Mouse (Mus musculus) heart, embryonic 12.5 days (tissue): ENCODE results near the gene Csrp1. TPM values are rescaled to one million over a fixed set of nuclear protein-coding genes. Genes with fewer than 3 reads are reported as not detected.

ENCODE experiments used
- ATAC-seq: fragments of 200-750 bp; cut with Nextera tagmentation; 2 replicates; pipeline ENCODE4 v1.8.0; 2017; ENCODE audit warnings: moderate TSS enrichment, moderate library complexity; ENCODE audit not compliant: insufficient number of reproducible peaks, low FRiP score
- H3K27ac ChIP-seq: fragments of 300-500 bp; sonication (generic); 2 replicates; pipeline ENCODE4 v1.5.1; 2016; ENCODE audit warnings: mild to moderate bottlenecking, moderate library complexity; ENCODE audit not compliant: poor library complexity, severe bottlenecking
- H3K27me3 ChIP-seq: fragments of 300-500 bp; sonication (generic); replicated peaks from 2 replicates; pipeline ENCODE4 v1.6.1; 2016; ENCODE audit warnings: mild to moderate bottlenecking, moderate library complexity
- H3K36me3 ChIP-seq: fragments of 300-500 bp; sonication (generic); 2 replicates; pipeline ENCODE4 v1.6.1; 2016; ENCODE audit warnings: mild to moderate bottlenecking, moderate library complexity
- H3K4me1 ChIP-seq: fragments of 300-500 bp; sonication (generic); replicated peaks from 2 replicates; pipeline ENCODE4 v1.6.1; 2016; ENCODE audit warnings: mild to moderate bottlenecking
- H3K4me2 ChIP-seq: fragments of 300-500 bp; sonication (generic); 2 replicates; pipeline ENCODE4 v1.6.1; 2016; ENCODE audit warnings: mild to moderate bottlenecking, moderate library complexity
- H3K4me3 ChIP-seq: fragments of 300-500 bp; sonication (generic); 2 replicates; pipeline ENCODE4 v1.5.1; 2016; ENCODE audit warnings: mild to moderate bottlenecking
- H3K9ac ChIP-seq: fragments of 300-500 bp; sonication (generic); 2 replicates; pipeline ENCODE4 v1.6.1; 2016; ENCODE audit warnings: mild to moderate bottlenecking, moderate library complexity
- H3K9me3 ChIP-seq: fragments of 300-500 bp; sonication (generic); replicated peaks from 2 replicates; pipeline ENCODE4 v1.6.1; 2016; ENCODE audit warnings: mild to moderate bottlenecking, moderate library complexity
- WGBS: fragments of 180-500 bp; shearing (Covaris S2); methylation state at CpG from one replicate; pipeline ENCODE4 v1.1.7; 2016; 5-methylcytosine and 5-hydroxymethylcytosine counted together
- polyA plus RNA-seq: library from polyadenylated mRNA; unstranded; fragments of >200 nt; fragmentation: Nextera tagmentation; extraction: Ambion mirVana; gene quantifications from 2 replicates; pipeline ENCODE4 v1.2.1, GENCODE M21; 2016

Gene Csrp1
- polyA plus RNA-seq, 1 experiment from 2014 or later = 270 TPM

- Histone ChIP-seq H3K4me1 (peaks cover 35% of the 10 kb centered on the region), H3K4me3 (no peak overlapping the region), H3K27ac (no peak overlapping the region), H3K9ac (no peak overlapping the region), H3K9me3 (no peaks in the 10 kb centered on the region), H3K27me3 (no peaks in the 10 kb centered on the region), H3K4me2 (no peak overlapping the region), H3K36me3 (peaks cover 7% of the 10 kb centered on the region)
- 72% methylated on average over 4 of the region's 4 CpGs for WGBS
- ATAC-seq = no peak
These were observed 39.1 kb upstream of the Csrp1 start for GRCm38 (mm10) chr1:135680716-135681115.

- peaks cover 35% of the 10 kb centered on the region for H3K4me1 ChIP-seq
- no peak for ATAC-seq
- no peaks in the 10 kb centered on the region for H3K27me3 ChIP-seq
- no peak overlapping the region for H3K27ac ChIP-seq
- H3K4me3 ChIP-seq = no peak overlapping the region
- WGBS = 83% methylated on average over 8 of the region's 8 CpGs
- peaks cover 7% of the 10 kb centered on the region for H3K36me3 ChIP-seq
- H3K9ac ChIP-seq = no peak overlapping the region
- H3K4me2 ChIP-seq = no peak overlapping the region
- H3K9me3 ChIP-seq = no peaks in the 10 kb centered on the region
These were observed 38.7 kb upstream of the Csrp1 start for GRCm38 (mm10) chr1:135681122-135681521.

GRCm38 (mm10) chr1:135684895-135685294 lies 35.0 kb upstream of the Csrp1 start:
- H3K4me3 ChIP-seq = no peak overlapping the region
- no peak for ATAC-seq

GRCm38 (mm10) chr1:135685316-135685715 lies 34.5 kb upstream of the Csrp1 start:
- no peaks in the 10 kb centered on the region for H3K9me3 ChIP-seq
- peaks cover 7% of the 10 kb centered on the region for H3K36me3 ChIP-seq
- H3K4me2 ChIP-seq = peak overlapping the region; percentile 93
- ATAC-seq = no peak
- H3K4me3 ChIP-seq = peak overlapping the region; percentile 97; the same call in 1 of the 2 replicates
- 44% methylated on average over 6 of the region's 6 CpGs for WGBS
- H3K4me1 ChIP-seq = peaks cover 43% of the 10 kb centered on the region
- H3K27me3 ChIP-seq = no peaks in the 10 kb centered on the region
- 0 out of 2 replicates have a peak overlapping the region, but pooled peaks have one; percentile 5 for H3K27ac ChIP-seq
- peak overlapping the region; percentile 7; the same call in 1 of the 2 replicates for H3K9ac ChIP-seq

More at GRCm38 (mm10) chr1:135684895-135685294, 35.0 kb upstream of the Csrp1 start:
- no peaks in the 10 kb centered on the region for H3K9me3 ChIP-seq
- peaks cover 7% of the 10 kb centered on the region for H3K36me3 ChIP-seq
- H3K27me3 ChIP-seq = no peaks in the 10 kb centered on the region
- H3K9ac ChIP-seq = 0 out of 2 replicates have a peak overlapping the region, but pooled peaks have one; percentile 7
- peak overlapping the region; percentile 93 for H3K4me2 ChIP-seq
- WGBS = 49% methylated on average over 4 of the region's 4 CpGs
- H3K4me1 ChIP-seq = peaks cover 39% of the 10 kb centered on the region
- 0 out of 2 replicates have a peak overlapping the region, but pooled peaks have one; percentile 5 for H3K27ac ChIP-seq

- Histone ChIP-seq H3K4me2 (peak overlapping the region; percentile 93), H3K9me3 (no peaks in the 10 kb centered on the region), H3K9ac (peak overlapping the region; percentile 97), H3K4me3 (peak overlapping the region; percentile 97), H3K4me1 (peaks cover 59% of the 10 kb centered on the region), H3K27ac (peak overlapping the region; percentile 96), H3K36me3 (peaks cover 7% of the 10 kb centered on the region), H3K27me3 (no peaks in the 10 kb centered on the region)
- under 1% methylated on average over 19 of the region's 19 CpGs for WGBS
- ATAC-seq = peak; percentile 47
These were observed 32.9 kb upstream of the Csrp1 start for GRCm38 (mm10) chr1:135686792-135687510.

- Histone ChIP-seq H3K36me3 (peaks cover 7% of the 10 kb centered on the region), H3K27me3 (no peaks in the 10 kb centered on the region), H3K4me2 (peak overlapping the region; percentile 93), H3K4me1 (peaks cover 60% of the 10 kb centered on the region), H3K9me3 (no peaks in the 10 kb centered on the region), H3K9ac (peak overlapping the region; percentile 97), H3K27ac (peak overlapping the region; percentile 96), H3K4me3 (peak overlapping the region; percentile 97)
- under 1% methylated on average over 78 of the region's 81 CpGs for WGBS
- ATAC-seq = peak; percentile 87
These were observed 31.9 kb upstream of the Csrp1 start for GRCm38 (mm10) chr1:135687771-135688492.

GRCm38 (mm10) chr1:135688686-135689085 lies 31.2 kb upstream of the Csrp1 start:
- no peaks in the 10 kb centered on the region for H3K27me3 ChIP-seq
- 12% methylated on average over 6 of the region's 6 CpGs for WGBS
- peak overlapping the region; percentile 97 for H3K4me3 ChIP-seq
- peaks cover 2% of the 10 kb centered on the region for H3K36me3 ChIP-seq
- no peaks in the 10 kb centered on the region for H3K9me3 ChIP-seq
- H3K27ac ChIP-seq = peak overlapping the region; percentile 96
- peak overlapping the region; percentile 93 for H3K4me2 ChIP-seq
- H3K4me1 ChIP-seq = peaks cover 60% of the 10 kb centered on the region
- H3K9ac ChIP-seq = peak overlapping the region; percentile 97
- no peak for ATAC-seq

GRCm38 (mm10) chr1:135690784-135691416 lies 29.0 kb upstream of the Csrp1 start:
- H3K27me3 ChIP-seq = no peaks in the 10 kb centered on the region
- no peaks in the 10 kb centered on the region for H3K9me3 ChIP-seq
- no peak overlapping the region for H3K4me3 ChIP-seq
- no peak for ATAC-seq
- peak overlapping the region; percentile 64 for H3K27ac ChIP-seq
- H3K4me1 ChIP-seq = peaks cover 44% of the 10 kb centered on the region
- peak overlapping the region; percentile 13 for H3K4me2 ChIP-seq
- H3K9ac ChIP-seq = peak overlapping the region; percentile 33; the same call in 1 of the 2 replicates
- WGBS = 68% methylated on average over 6 of the region's 6 CpGs
- H3K36me3 ChIP-seq = no peaks in the 10 kb centered on the region

- H3K27ac ChIP-seq = peak overlapping the region; percentile 64
- ATAC-seq = no peak
- WGBS = 13% methylated on average over 10 of the region's 10 CpGs
- H3K4me1 ChIP-seq = peaks cover 39% of the 10 kb centered on the region
- no peak overlapping the region for H3K4me3 ChIP-seq
- no peaks in the 10 kb centered on the region for H3K9me3 ChIP-seq
- H3K9ac ChIP-seq = 0 out of 2 replicates have a peak overlapping the region, but pooled peaks have one; percentile 33
- no peaks in the 10 kb centered on the region for H3K27me3 ChIP-seq
- H3K4me2 ChIP-seq = peak overlapping the region; percentile 13
- no peaks in the 10 kb centered on the region for H3K36me3 ChIP-seq
These were observed 28.4 kb upstream of the Csrp1 start for GRCm38 (mm10) chr1:135691417-135691815.

GRCm38 (mm10) chr1:135694181-135694580 lies 25.7 kb upstream of the Csrp1 start:
- peaks cover 46% of the 10 kb centered on the region for H3K4me1 ChIP-seq
- no peak overlapping the region for H3K27ac ChIP-seq
- H3K4me3 ChIP-seq = no peak overlapping the region
- no peak for ATAC-seq
- H3K36me3 ChIP-seq = no peaks in the 10 kb centered on the region
- H3K9ac ChIP-seq = no peak overlapping the region
- H3K27me3 ChIP-seq = no peaks in the 10 kb centered on the region
- H3K9me3 ChIP-seq = no peaks in the 10 kb centered on the region
- WGBS = 65% methylated on average over 11 of the region's 11 CpGs
- no peak overlapping the region for H3K4me2 ChIP-seq

GRCm38 (mm10) chr1:135697462-135697861 lies 22.4 kb upstream of the Csrp1 start:
- no peak overlapping the region for H3K4me2 ChIP-seq
- no peaks in the 10 kb centered on the region for H3K36me3 ChIP-seq
- no peak overlapping the region for H3K9ac ChIP-seq
- no peak overlapping the region for H3K27ac ChIP-seq
- peaks cover 34% of the 10 kb centered on the region for H3K4me1 ChIP-seq
- H3K4me3 ChIP-seq = no peak overlapping the region
- H3K9me3 ChIP-seq = no peaks in the 10 kb centered on the region
- ATAC-seq = no peak
- WGBS = 73% methylated on average over 4 of the region's 4 CpGs
- no peaks in the 10 kb centered on the region for H3K27me3 ChIP-seq
